Mouse (Mus musculus) testis, adult 2 months (tissue): ENCODE measurements around the gene Zfp280b.
"Not testable (repeated sequence)": the region's sequence is repeated elsewhere in the genome, so short reads cannot be mapped to it uniquely, and the experiment has no call there.

Source experiments
- CTCF ChIP-seq: fragments of 200-500 bp; IDR thresholded peaks from 2 replicates; pipeline ENCODE4 v1.5.1; 2012; ENCODE audit warnings: low read depth, mild to moderate bottlenecking, inconsistent platforms, low read length, moderate library complexity; ENCODE audit not compliant: control insufficient read depth, insufficient read depth, insufficient replicate concordance
- POLR2A ChIP-seq: fragments of 200-500 bp; IDR thresholded peaks from 2 replicates; pipeline ENCODE4 v1.6.1; 2012; ENCODE audit warnings: low read depth, mild to moderate bottlenecking, inconsistent platforms, low read length, moderate library complexity; ENCODE audit not compliant: control insufficient read depth

GRCm38 (mm10) chr10:76072080-76072479 is 39.6 kb downstream of the Zfp280b start:
- TF ChIP-seq CTCF, POLR2A: not testable (repeated sequence)
